15 mouse cellular contexts compared by ENCODE assay signal in genomic region chr5:13263087-13263486, GRCm38 (mm10).
DNase-seq lines count a peak whose midpoint lies in the region; ATAC-seq and TF ChIP-seq lines count a peak whose summit lies in the region.
"Had no signal": no experiment of that assay in that cellular context is flagged by ENCODE, and none has a peak within 500 bp of the region (broad histone marks: within the 10 kb centered on the region; RNA-seq: fewer than 3 reads in every experiment).

No protein-coding gene starts in this region.

- no peaks in the 10 kb centered on the region for H3K27me3 ChIP-seq in hindbrain, embryonic 14.5 days (ENCODE audit: control insufficient read depth, insufficient read depth, low read length)
- no peaks in the 10 kb centered on the region for H3K27me3 ChIP-seq in midbrain, embryonic 15.5 days (replicated peaks)
- H3K27me3 ChIP-seq in stomach, postnatal 0 days (ENCODE audit: control insufficient read depth, insufficient read depth, low read length), result no peaks in the 10 kb centered on the region
- H3K27me3 ChIP-seq: kidney, embryonic 15.5 days; stomach, embryonic 15.5 days had no signal

- no peak overlapping the region for H3K4me2 ChIP-seq in hindbrain, embryonic 14.5 days (replicated peaks)
- H3K4me2 ChIP-seq in midbrain, embryonic 15.5 days, result no peak overlapping the region
- no peak overlapping the region for H3K4me2 ChIP-seq in stomach, postnatal 0 days (replicated peaks; ENCODE audit: low read depth)
- H3K4me2 ChIP-seq: kidney, embryonic 15.5 days; stomach, embryonic 15.5 days had no signal

- no peak overlapping the region for H3K9ac ChIP-seq in hindbrain, embryonic 14.5 days
- no peak overlapping the region for H3K9ac ChIP-seq in midbrain, embryonic 15.5 days
- no peak overlapping the region for H3K9ac ChIP-seq in stomach, postnatal 0 days (ENCODE audit: low read length)
- H3K9ac ChIP-seq: kidney, embryonic 15.5 days; liver, embryonic 14.5 days; stomach, embryonic 15.5 days had no signal

- no peak overlapping the region for H3K4me3 ChIP-seq in hindbrain, embryonic 14.5 days (replicated peaks; ENCODE audit: low read length)
- no peak overlapping the region for H3K4me3 ChIP-seq in midbrain, embryonic 15.5 days
- no peak overlapping the region for H3K4me3 ChIP-seq in stomach, postnatal 0 days (ENCODE audit: low read depth, low read length)
- H3K4me3 ChIP-seq: heart, embryonic 10.5 days; kidney, embryonic 15.5 days; stomach, embryonic 15.5 days had no signal

- peak; percentile 87 for ATAC-seq in hindbrain, embryonic 14.5 days (ENCODE audit: low FRiP score)
- peak; percentile 24; the same call in 1 of the 2 replicates for ATAC-seq in midbrain, embryonic 15.5 days (replicated peaks)
- no peak for ATAC-seq in erythroid progenitor cell, adult 5-6 weeks (replicated peaks; ENCODE audit: low FRiP score, poor library complexity, severe bottlenecking)
- ATAC-seq in stomach, postnatal 0 days (ENCODE audit: low FRiP score, low TSS enrichment), result no peak

- H3K4me1 ChIP-seq in hindbrain, embryonic 14.5 days (replicated peaks; ENCODE audit: control insufficient read depth, insufficient read depth, low read length), result 0 out of 2 replicates have a peak, but pooled peaks cover 3% of the 10 kb centered on the region
- H3K4me1 ChIP-seq in midbrain, embryonic 15.5 days, result no peaks in the 10 kb centered on the region
- no peaks in the 10 kb centered on the region for H3K4me1 ChIP-seq in stomach, postnatal 0 days (replicated peaks; ENCODE audit: control insufficient read depth, insufficient read depth)
- H3K4me1 ChIP-seq: heart, embryonic 10.5 days; kidney, embryonic 15.5 days; stomach, embryonic 15.5 days had no signal

- no peak for TF ChIP-seq POLR2A in brain, embryonic 14.5 days (IDR thresholded peaks at IDR 0.05; ENCODE audit: borderline replicate concordance, extremely low read depth, insufficient read depth, insufficient read length, poor library complexity, severe bottlenecking)

- TF ChIP-seq EP300 in stomach, postnatal 0 days (optimal IDR thresholded peaks at IDR 0.05), result no peak

- TF ChIP-seq CTCF in brain, embryonic 14.5 days (IDR thresholded peaks at IDR 0.05; ENCODE audit: borderline replicate concordance, extremely low read depth, insufficient read depth, insufficient read length), result no peak
- TF ChIP-seq CTCF in stomach, postnatal 0 days (IDR thresholded peaks at IDR 0.05; ENCODE audit: low read depth), result no peak

- H3K9me3 ChIP-seq in hindbrain, embryonic 14.5 days (ENCODE audit: control insufficient read depth, low read length), result no peaks in the 10 kb centered on the region
- no peaks in the 10 kb centered on the region for H3K9me3 ChIP-seq in midbrain, embryonic 15.5 days
- H3K9me3 ChIP-seq in stomach, postnatal 0 days (ENCODE audit: control insufficient read depth, low read length), result no peaks in the 10 kb centered on the region
- H3K9me3 ChIP-seq: heart, embryonic 10.5 days; kidney, embryonic 15.5 days; stomach, embryonic 15.5 days had no signal

- H3K36me3 ChIP-seq in hindbrain, embryonic 14.5 days (replicated peaks; ENCODE audit: control insufficient read depth, insufficient read depth), result no peaks in the 10 kb centered on the region
- H3K36me3 ChIP-seq in midbrain, embryonic 15.5 days (replicated peaks), result no peaks in the 10 kb centered on the region
- H3K36me3 ChIP-seq in stomach, postnatal 0 days (ENCODE audit: control insufficient read depth, insufficient read depth, low read length), result no peaks in the 10 kb centered on the region
- H3K36me3 ChIP-seq: heart, embryonic 10.5 days; kidney, embryonic 15.5 days; stomach, embryonic 15.5 days had no signal

- peak; percentile 81 for DNase-seq in brain, adult 2 months (ENCODE audit: low read depth, low spot score)
- DNase-seq in brain, embryonic 14.5 days (ENCODE audit: low read depth), result peak; percentile 87
- DNase-seq in hindbrain, embryonic 14.5 days (ENCODE audit: low spot score), result peak; percentile 26
- no peak for DNase-seq in stomach, postnatal 0 days (ENCODE audit: low spot score)
- DNase-seq in embryo, embryonic 9.5 days (ENCODE audit: extremely low spot score), result no peak
- DNase-seq: adrenal gland, postnatal 14 days; cerebellum, adult 11 months; embryo, embryonic 11 days; lung, postnatal 4 days had no signal

- 56% methylated on average over 2 of the region's 2 CpGs for WGBS in hindbrain, embryonic 14.5 days
- WGBS in midbrain, embryonic 15.5 days, result 66% methylated on average over 2 of the region's 2 CpGs
- WGBS in stomach, postnatal 0 days, result 68% methylated on average over 2 of the region's 2 CpGs

- H3K27ac ChIP-seq in hindbrain, embryonic 14.5 days, result no peak overlapping the region
- H3K27ac ChIP-seq in midbrain, embryonic 15.5 days, result no peak overlapping the region
- H3K27ac ChIP-seq in stomach, postnatal 0 days (replicated peaks), result no peak overlapping the region
- H3K27ac ChIP-seq: heart, embryonic 10.5 days; kidney, embryonic 15.5 days; liver, embryonic 14.5 days; stomach, embryonic 15.5 days had no signal

Comparison
In these comparisons a context has a peak if more than half of its experiments do, and no peak if none do; other contexts are left out.
1. DNase-seq: peak in brain, adult 2 months (single experiment), brain, embryonic 14.5 days (single experiment) and hindbrain, embryonic 14.5 days (single experiment); none in stomach, postnatal 0 days (single experiment) and embryo, embryonic 9.5 days (single experiment).
2. ATAC-seq: peak in hindbrain, embryonic 14.5 days (single experiment) and midbrain, embryonic 15.5 days (single experiment); none in erythroid progenitor cell, adult 5-6 weeks (single experiment) and stomach, postnatal 0 days (single experiment).